In genomic region chr7:141477578-141478269, GRCm38 (mm10) we compare ENCODE assay signal across 9 mouse cellular contexts. TPM values are rescaled to one million over a fixed set of nuclear protein-coding genes. Genes with fewer than 3 reads are reported as not detected.
DNase-seq lines count a peak whose midpoint lies in the region; ATAC-seq and TF ChIP-seq lines count a peak whose summit lies in the region.
"Had no signal": no experiment of that assay in that cellular context is flagged by ENCODE, and none has a peak within 500 bp of the region (broad histone marks: within the 10 kb centered on the region; RNA-seq: fewer than 3 reads in every experiment).

No protein-coding gene starts in this region.

- ATAC-seq in limb, embryonic 14.5 days (ENCODE audit: low FRiP score, low read depth): no peak
- ATAC-seq in megakaryocyte-erythroid progenitor cell, adult 5-6 weeks (replicated peaks; ENCODE audit: low FRiP score, low TSS enrichment, poor library complexity, severe bottlenecking): no peak

- H3K9ac ChIP-seq in limb, embryonic 14.5 days (ENCODE audit: low read depth, low read length, severe bottlenecking): no peak overlapping the region

- H3K4me3 ChIP-seq in testis, adult 2 months (ENCODE audit: control insufficient read depth, low read depth, low read length): no peak overlapping the region
- peak overlapping the region; percentile 59; the same call in 1 of the 2 replicates for H3K4me3 ChIP-seq in limb, embryonic 14.5 days (replicated peaks; ENCODE audit: low read length)

- 62% methylated on average over 4 of the region's 4 CpGs for WGBS in limb, embryonic 14.5 days

- TF ChIP-seq CTCF in testis, adult 2 months (IDR thresholded peaks at IDR 0.05; ENCODE audit: control insufficient read depth, insufficient read depth, insufficient replicate concordance, low read depth, low read length): no peak

- peak; percentile 21 for DNase-seq in gastrocnemius, postnatal 25 days
- DNase-seq in gastrocnemius, postnatal 4 days (ENCODE audit: low spot score in 2 of 2): no peak
- no peak for DNase-seq in testis, postnatal 10 days (ENCODE audit: low spot score)
- peak; percentile 38 for DNase-seq in limb, embryonic 14.5 days (ENCODE audit: low spot score)
- no peak for DNase-seq in spleen, postnatal 4 days (ENCODE audit: low spot score in 2 of 2)
- no peak for DNase-seq in urinary bladder, postnatal 14 days (ENCODE audit: low spot score)
- DNase-seq: midbrain, embryonic 14.5 days had no signal

- H3K9me3 ChIP-seq in limb, embryonic 14.5 days (ENCODE audit: control insufficient read depth, low read length): no peaks in the 10 kb centered on the region

- no peak for TF ChIP-seq POLR2A in testis, adult 2 months (IDR thresholded peaks at IDR 0.05; ENCODE audit: control insufficient read depth, low read depth, low read length)
- TF ChIP-seq POLR2A in limb, embryonic 14.5 days (IDR thresholded peaks at IDR 0.05; ENCODE audit: borderline replicate concordance, extremely low read depth, insufficient read depth, insufficient read length): no peak

- H3K36me3 ChIP-seq in testis, adult 2 months (ENCODE audit: control insufficient read depth, insufficient read depth, low read length): no peaks in the 10 kb centered on the region
- H3K36me3 ChIP-seq in limb, embryonic 14.5 days (ENCODE audit: control insufficient read depth, insufficient read depth, low read length): peaks cover 2% of the 10 kb centered on the region

- H3K4me2 ChIP-seq in limb, embryonic 14.5 days (replicated peaks; ENCODE audit: low read depth, low read length, severe bottlenecking): peak overlapping the region; percentile 91

- peaks cover 37% of the 10 kb centered on the region for H3K4me1 ChIP-seq in testis, adult 2 months (ENCODE audit: control insufficient read depth, insufficient read depth, low read length)
- peaks cover 56% of the 10 kb centered on the region for H3K4me1 ChIP-seq in limb, embryonic 14.5 days (ENCODE audit: control insufficient read depth, insufficient read depth, low read length)

- no peaks in the 10 kb centered on the region for H3K27me3 ChIP-seq in testis, adult 2 months (ENCODE audit: control insufficient read depth, insufficient read depth, low read length)
- 0 out of 2 replicates have a peak, but pooled peaks cover 4% of the 10 kb centered on the region for H3K27me3 ChIP-seq in limb, embryonic 14.5 days (ENCODE audit: control insufficient read depth, insufficient read depth, low read length)

- peak overlapping the region; percentile 86 for H3K27ac ChIP-seq in testis, adult 2 months (ENCODE audit: control insufficient read depth, insufficient read depth, low read depth, low read length)
- H3K27ac ChIP-seq in limb, embryonic 14.5 days (replicated peaks; ENCODE audit: low read depth, low read length): peak overlapping the region; percentile 92

RNA-seq across cellular contexts. Expression of gene Tspan4, which starts 2.7 kb away (rescaled TPM):
- 10 to 100 TPM in 1 of 2 experiments, 1 to 10 TPM in 1; 5.6 to 16.5 TPM for total RNA-seq in gastrocnemius, postnatal 25 days (2021)
- 10 to 100 TPM; 19.6 to 19.7 TPM for total RNA-seq in gastrocnemius, postnatal 4 days (2021)
- 14.6 and 15.5 TPM in 2 replicates for polyA plus RNA-seq in testis, adult 2 months (2012; rRNA removed)
- polyA plus RNA-seq in limb, embryonic 14.5 days (2012; rRNA removed): 101 and 165 TPM in 2 replicates
- polyA plus RNA-seq in limb, embryonic 14.5 days (2014; fragmentation: Nextera tagmentation; extraction: Ambion mirVana): 77.9 and 79.4 TPM in 2 replicates
- total RNA-seq in megakaryocyte-erythroid progenitor cell, adult 5-6 weeks (2014; fragmentation: Nextera tagmentation): 31.6 and 38.2 TPM in 2 replicates
- total RNA-seq in megakaryocyte-erythroid progenitor cell, adult 5-6 weeks (2017): 26.0 and 33.9 TPM in 2 replicates

RNA-seq across cellular contexts. Expression of gene Polr2l, which starts 2.8 kb away (rescaled TPM):
- total RNA-seq in gastrocnemius, postnatal 25 days (2021): 10 to 100 TPM; 55.2 to 56.0 TPM
- total RNA-seq in gastrocnemius, postnatal 4 days (2021): 10 to 100 TPM; 35.3 to 35.9 TPM
- 20.8 and 21.1 TPM in 2 replicates for polyA plus RNA-seq in testis, adult 2 months (2012; rRNA removed)
- 27.5 and 32.1 TPM in 2 replicates for polyA plus RNA-seq in limb, embryonic 14.5 days (2012; rRNA removed)
- 59.4 and 61.0 TPM in 2 replicates for polyA plus RNA-seq in limb, embryonic 14.5 days (2014; fragmentation: Nextera tagmentation; extraction: Ambion mirVana)
- 77.2 and 78.1 TPM in 2 replicates for total RNA-seq in megakaryocyte-erythroid progenitor cell, adult 5-6 weeks (2014; fragmentation: Nextera tagmentation)
- total RNA-seq in megakaryocyte-erythroid progenitor cell, adult 5-6 weeks (2017): 53.3 and 54.9 TPM in 2 replicates

RNA-seq across cellular contexts. Expression of gene Cd151, which starts 10.5 kb away (rescaled TPM):
- total RNA-seq in gastrocnemius, postnatal 25 days (2021): 10 to 100 TPM; 67.7 to 87.4 TPM
- total RNA-seq in gastrocnemius, postnatal 4 days (2021): 10 to 100 TPM; 87.2 to 88.8 TPM
- polyA plus RNA-seq in testis, adult 2 months (2012; rRNA removed): 102 and 104 TPM in 2 replicates
- polyA plus RNA-seq in limb, embryonic 14.5 days (2012; rRNA removed): 100 and 125 TPM in 2 replicates
- 44.2 and 44.4 TPM in 2 replicates for polyA plus RNA-seq in limb, embryonic 14.5 days (2014; fragmentation: Nextera tagmentation; extraction: Ambion mirVana)
- 20.2 and 24.2 TPM in 2 replicates for total RNA-seq in megakaryocyte-erythroid progenitor cell, adult 5-6 weeks (2014; fragmentation: Nextera tagmentation)
- total RNA-seq in megakaryocyte-erythroid progenitor cell, adult 5-6 weeks (2017): 13.2 and 17.6 TPM in 2 replicates

RNA-seq across cellular contexts. Expression of gene Cracr2b, which starts 16.8 kb away (rescaled TPM):
- total RNA-seq in gastrocnemius, postnatal 25 days (2021): 1 to 10 TPM; 3.9 to 7.0 TPM
- 1 to 10 TPM; 8.9 to 9.3 TPM for total RNA-seq in gastrocnemius, postnatal 4 days (2021)
- polyA plus RNA-seq in testis, adult 2 months (2012; rRNA removed): 2.1 and 2.4 TPM in 2 replicates
- 11.9 and 12.1 TPM in 2 replicates for polyA plus RNA-seq in limb, embryonic 14.5 days (2012; rRNA removed)
- 8.3 and 8.8 TPM in 2 replicates for polyA plus RNA-seq in limb, embryonic 14.5 days (2014; fragmentation: Nextera tagmentation; extraction: Ambion mirVana)
- total RNA-seq in megakaryocyte-erythroid progenitor cell, adult 5-6 weeks (2014; fragmentation: Nextera tagmentation): not detected in 2 replicates
- 0.23 TPM in 1 of 2 replicates, not detected in the other for total RNA-seq in megakaryocyte-erythroid progenitor cell, adult 5-6 weeks (2017)

RNA-seq across cellular contexts. Expression of gene Pnpla2, which starts 22.7 kb away (rescaled TPM):
- 100 to 1,000 TPM; 265 to 357 TPM for total RNA-seq in gastrocnemius, postnatal 25 days (2021)
- total RNA-seq in gastrocnemius, postnatal 4 days (2021): 100 to 1,000 TPM in 1 of 2 experiments, 10 to 100 TPM in 1; 98.6 to 133 TPM
- polyA plus RNA-seq in testis, adult 2 months (2012; rRNA removed): 379 and 436 TPM in 2 replicates
- polyA plus RNA-seq in limb, embryonic 14.5 days (2012; rRNA removed): 14.8 and 16.4 TPM in 2 replicates
- 14.5 and 14.8 TPM in 2 replicates for polyA plus RNA-seq in limb, embryonic 14.5 days (2014; fragmentation: Nextera tagmentation; extraction: Ambion mirVana)
- 29.7 and 32.6 TPM in 2 replicates for total RNA-seq in megakaryocyte-erythroid progenitor cell, adult 5-6 weeks (2014; fragmentation: Nextera tagmentation)
- total RNA-seq in megakaryocyte-erythroid progenitor cell, adult 5-6 weeks (2017): 7.1 and 17.8 TPM in 2 replicates

Comparison
In these comparisons a context has a peak if more than half of its experiments do, and no peak if none do; other contexts are left out.
1. DNase-seq: peak in gastrocnemius, postnatal 25 days (single experiment) and limb, embryonic 14.5 days (single experiment); none in gastrocnemius, postnatal 4 days (0 of 2), testis, postnatal 10 days (single experiment), spleen, postnatal 4 days (0 of 2) and urinary bladder, postnatal 14 days (single experiment).